Mouse (Mus musculus): ENCODE results near the gene Ccdc85b. TPM values are rescaled to one million over a fixed set of nuclear protein-coding genes. Genes with fewer than 3 reads are reported as not detected.

Ccdc85b gene
- polyA plus RNA-seq, 1 experiment = 16.9 TPM

- TF ChIP-seq GATA1 (IDR thresholded peaks at IDR 0.05; ENCODE audit: low read length) = no peak
Observed at GRCm38 (mm10) chr19:5485371-5485770, 27.7 kb upstream of the Ccdc85b start.

DNA sequence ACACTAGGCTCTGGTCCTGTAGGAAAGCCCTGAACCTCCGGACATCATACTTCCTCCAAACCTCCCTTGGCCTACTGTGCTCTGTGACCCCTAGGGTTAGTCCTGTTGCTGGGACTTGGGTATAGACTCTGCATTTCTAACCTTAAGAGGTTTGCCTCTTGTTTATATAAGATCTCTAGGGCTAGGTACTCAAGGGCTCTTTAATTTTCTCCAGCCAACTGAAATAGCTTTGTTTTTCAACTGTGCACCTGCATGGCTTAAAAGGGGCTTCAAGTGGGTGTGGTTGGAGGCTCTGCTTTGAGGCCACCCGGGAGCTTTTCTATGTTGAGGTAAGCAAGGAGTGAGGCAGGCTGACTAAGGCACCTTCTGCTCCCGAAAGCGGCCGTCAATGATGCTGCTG is 26.8 kb upstream of the Ccdc85b start:
- no peak for TF ChIP-seq GATA1 (IDR thresholded peaks at IDR 0.05; ENCODE audit: low read length)

DNA sequence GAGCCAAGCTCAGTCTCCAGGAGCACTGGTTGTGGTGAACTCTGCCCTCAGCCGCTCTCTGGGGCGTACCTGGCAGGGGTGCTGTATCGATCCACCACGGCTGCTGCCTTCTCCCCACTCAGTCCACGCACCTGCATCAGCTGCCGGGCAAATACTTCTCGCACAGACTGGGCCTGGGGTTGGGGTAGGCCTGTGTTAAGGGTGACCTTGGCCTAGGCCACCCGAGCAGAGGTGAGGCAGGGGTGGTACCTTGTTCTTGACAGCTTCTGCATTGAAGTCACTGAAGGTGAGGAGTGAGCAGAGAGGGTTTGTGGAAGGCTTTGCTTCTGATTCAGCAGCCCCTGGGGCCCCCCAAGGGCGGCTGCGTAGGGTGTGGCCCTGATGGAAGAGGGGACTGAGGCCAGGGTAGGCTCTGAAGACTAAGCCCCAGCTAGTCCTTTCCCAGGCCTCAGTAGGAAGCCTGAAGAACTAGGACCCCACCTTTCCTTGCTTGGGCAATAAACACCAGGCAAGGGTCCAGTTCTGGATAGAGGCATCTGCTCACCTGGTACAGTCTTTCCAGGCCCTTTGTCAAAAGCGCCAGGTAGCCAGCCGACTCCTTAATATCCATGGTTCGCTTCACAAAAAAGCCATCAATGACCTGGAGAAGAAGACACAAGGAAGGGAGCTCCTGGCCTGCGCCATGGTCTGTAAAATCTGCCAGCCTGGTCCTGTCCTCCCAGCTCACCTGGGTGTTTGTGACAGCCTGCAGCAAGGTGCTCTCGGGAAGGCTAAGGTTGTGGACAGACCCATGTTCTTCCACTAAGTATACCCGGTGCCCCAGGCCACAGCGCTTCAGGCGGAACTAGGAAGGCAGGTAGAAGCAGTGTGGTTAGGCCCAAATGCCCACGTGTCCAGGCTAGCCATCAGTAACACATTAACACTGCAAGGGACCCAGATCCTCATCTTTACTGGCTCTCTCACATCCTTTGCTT is 26.0 kb upstream of the Ccdc85b start:
- TF ChIP-seq GATA1 (IDR thresholded peaks at IDR 0.05; ENCODE audit: low read length) = no peak

DNA sequence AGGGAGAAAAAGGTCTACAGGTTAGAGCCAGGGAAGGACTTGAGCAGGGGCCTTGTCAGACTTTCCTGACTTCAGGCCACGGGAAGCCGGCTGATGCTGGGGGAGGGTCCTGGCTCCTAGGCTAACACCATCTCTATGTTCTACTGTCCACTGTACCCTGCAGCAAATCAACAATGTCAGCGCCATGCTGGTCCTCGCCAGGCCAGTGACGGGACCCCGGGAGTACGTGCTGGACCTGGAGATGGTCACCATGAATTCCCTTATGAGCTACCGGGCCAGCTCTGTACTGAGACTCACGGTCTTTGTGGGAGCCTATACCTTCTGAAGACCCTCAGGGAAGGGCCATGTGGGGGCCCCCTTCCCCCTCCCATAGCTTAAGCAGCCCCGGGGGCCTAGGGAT is 23.7 kb upstream of the Ccdc85b start:
- no peak for TF ChIP-seq GATA1 (IDR thresholded peaks at IDR 0.05; ENCODE audit: low read length)

DNA sequence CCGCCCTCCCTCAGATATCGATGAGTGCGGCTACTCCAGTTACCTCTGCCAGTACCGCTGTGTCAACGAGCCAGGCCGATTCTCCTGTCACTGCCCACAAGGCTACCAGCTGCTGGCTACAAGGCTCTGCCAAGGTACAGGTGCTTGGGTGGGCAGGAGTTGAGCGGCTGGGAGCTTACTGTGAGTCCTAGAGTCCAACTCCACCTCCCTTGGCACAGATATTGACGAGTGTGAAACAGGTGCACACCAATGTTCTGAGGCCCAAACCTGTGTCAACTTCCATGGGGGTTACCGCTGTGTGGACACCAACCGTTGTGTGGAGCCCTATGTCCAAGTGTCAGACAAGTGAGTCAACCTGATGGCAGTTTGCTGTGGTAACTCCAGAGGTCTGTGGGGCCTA is 22.3 kb upstream of the Ccdc85b start:
- TF ChIP-seq GATA1 (IDR thresholded peaks at IDR 0.05; ENCODE audit: low read length) = no peak

DNA sequence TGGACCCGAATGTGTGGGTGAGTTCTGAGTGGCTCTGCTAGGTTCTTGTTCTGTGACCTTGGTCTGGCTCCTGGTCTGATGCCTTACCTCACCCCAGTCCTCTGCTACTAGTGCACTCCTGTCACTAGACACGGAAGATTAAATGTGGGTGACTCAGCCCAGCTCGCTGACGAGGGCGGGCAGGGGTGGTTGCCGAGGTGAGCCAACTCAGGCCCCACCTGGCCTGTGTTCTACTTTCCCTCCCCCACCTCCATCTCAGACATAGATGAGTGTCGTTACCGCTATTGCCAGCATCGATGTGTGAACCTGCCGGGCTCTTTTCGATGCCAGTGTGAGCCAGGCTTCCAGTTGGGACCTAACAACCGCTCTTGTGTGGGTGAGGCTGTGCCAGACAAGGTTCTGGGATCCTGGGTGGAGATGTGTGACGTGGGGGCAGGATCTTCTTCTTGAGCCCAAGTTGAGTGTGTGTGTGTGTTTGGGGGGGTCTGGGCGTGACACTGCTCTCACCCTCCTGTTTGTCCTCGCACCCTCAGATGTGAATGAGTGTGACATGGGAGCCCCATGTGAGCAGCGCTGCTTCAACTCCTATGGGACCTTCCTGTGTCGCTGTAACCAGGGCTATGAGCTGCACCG is 20.1 kb upstream of the Ccdc85b start:
- no peak for TF ChIP-seq GATA1 (IDR thresholded peaks at IDR 0.05; ENCODE audit: low read length)

- no peak for TF ChIP-seq GATA1 (IDR thresholded peaks at IDR 0.05; ENCODE audit: low read length)
Observed at GRCm38 (mm10) chr19:5477004-5477667, 19.4 kb upstream of the Ccdc85b start.

- no peak for TF ChIP-seq GATA1 (IDR thresholded peaks at IDR 0.05; ENCODE audit: low read length)
Observed at GRCm38 (mm10) chr19:5475069-5475714, 17.5 kb upstream of the Ccdc85b start.

- no peak for TF ChIP-seq GATA1 (IDR thresholded peaks at IDR 0.05; ENCODE audit: low read length)
Observed at GRCm38 (mm10) chr19:5474281-5475068, 16.8 kb upstream of the Ccdc85b start.

DNA sequence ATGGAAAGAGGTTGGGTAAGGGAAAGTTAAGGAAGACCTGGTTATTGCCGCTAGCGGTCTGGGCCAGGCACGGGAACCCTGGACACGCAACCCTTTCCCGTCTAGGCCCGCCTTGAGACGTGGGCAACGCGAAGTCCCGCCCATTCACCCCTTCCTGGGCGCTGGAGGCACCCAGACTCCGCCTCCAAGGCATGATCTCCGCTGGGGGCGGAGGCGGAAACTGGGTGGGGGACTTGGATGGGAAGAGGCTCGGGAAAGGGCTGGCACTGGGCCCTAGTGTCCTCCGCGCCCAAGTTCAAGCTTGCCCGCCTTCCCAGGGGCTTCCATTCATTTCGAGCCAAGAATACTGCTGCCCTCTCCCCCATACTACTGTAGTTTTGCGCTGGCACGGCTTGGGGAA is 16.0 kb upstream of the Ccdc85b start, which contains the start of gene Efemp2:
Efemp2 (plus strand) TSS at position 235 of the 400 bp plus-strand sequence.
- TF ChIP-seq GATA1 (IDR thresholded peaks at IDR 0.05; ENCODE audit: low read length) = no peak

GRCm38 (mm10) chr19:5472857-5473256 is 15.2 kb upstream of the Ccdc85b start:
- TF ChIP-seq GATA1 (IDR thresholded peaks at IDR 0.05; ENCODE audit: low read length) = no peak

GRCm38 (mm10) chr19:5471846-5472245 is 14.2 kb upstream of the Ccdc85b start:
- no peak for TF ChIP-seq GATA1 (IDR thresholded peaks at IDR 0.05; ENCODE audit: low read length)

DNA sequence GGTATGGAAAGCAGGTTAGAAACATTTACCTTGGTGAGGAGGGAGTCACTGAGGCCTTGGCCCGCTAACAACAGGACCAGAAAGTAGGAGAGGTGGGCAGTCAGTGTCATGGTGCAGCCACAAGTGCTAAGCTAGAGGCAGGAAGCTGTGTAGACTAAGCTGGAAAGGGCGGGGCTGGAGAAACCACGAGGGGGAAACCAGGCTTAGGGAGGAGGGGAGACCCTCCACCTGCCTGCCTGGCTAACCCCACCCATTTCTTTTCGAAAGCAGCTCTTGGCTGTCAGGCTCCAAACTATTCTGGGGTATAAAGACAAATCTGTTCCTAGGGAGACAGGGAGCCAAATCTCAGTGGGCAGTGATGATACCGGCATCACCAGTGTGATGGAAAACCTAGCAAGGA is 10.7 kb upstream of the Ccdc85b start, which contains the start of gene Ctsw:
Ctsw (minus strand) TSS at position 134 of the 400 bp plus-strand sequence.
- TF ChIP-seq GATA1 (IDR thresholded peaks at IDR 0.05; ENCODE audit: low read length) = no peak

GRCm38 (mm10) chr19:5466916-5467500 is 9.3 kb upstream of the Ccdc85b start:
- TF ChIP-seq GATA1 (IDR thresholded peaks at IDR 0.05; ENCODE audit: low read length) = no peak

Data from G1E-ER4 (cell line).